Mouse (Mus musculus) A20 (cell line): ENCODE measurements around the gene Ctsd.
"Not testable (repeated sequence)": the region's sequence is repeated elsewhere in the genome, so short reads cannot be mapped to it uniquely, and the experiment has no call there.

Experiments
- DNase-seq: peaks from one replicate; pipeline ENCODE4 v3.0.0-alpha.2; 2011; ENCODE audit warnings: low read depth, low spot score

Ctsd gene

GRCm38 (mm10) chr7:142335151-142335550 lies 52.7 kb downstream of the Ctsd start:
- DNase-seq = no peak

- DNase-seq = peak; percentile 75
Measured at GRCm38 (mm10) chr7:142334246-142334645, 53.6 kb downstream of the Ctsd start.

GRCm38 (mm10) chr7:142332741-142333140 lies 55.1 kb downstream of the Ctsd start:
- not testable (repeated sequence) for DNase-seq

GRCm38 (mm10) chr7:142331281-142331680 lies 56.6 kb downstream of the Ctsd start:
- DNase-seq = no peak

- DNase-seq = no peak
Measured at GRCm38 (mm10) chr7:142330271-142330724, 57.5 kb downstream of the Ctsd start.

- no peak for DNase-seq
Measured at GRCm38 (mm10) chr7:142328507-142328906, 59.3 kb downstream of the Ctsd start.

GRCm38 (mm10) chr7:142326714-142327445 lies 61.0 kb downstream of the Ctsd start:
- no peak for DNase-seq
